Mouse (Mus musculus) lung, embryonic 14.5 days (tissue): ENCODE measurements at regions not wholly inside any gene's neighbourhood (a gene's known extent, or its start where the extent isn't known, plus 50 kb on each side); places are given as distances from the start of the nearest gene placed in this dataset.

Experiments
- ATAC-seq: fragments of 200-750 bp; cut with Nextera tagmentation; 2 replicates; pipeline ENCODE4 v1.8.0; 2017; ENCODE audit warnings: mild to moderate bottlenecking, moderate TSS enrichment, moderate library complexity; ENCODE audit not compliant: insufficient read depth
- DNase-seq: peaks from one replicate; pipeline ENCODE4 v3.0.0-alpha.2; 2015
- H3K27ac ChIP-seq: fragments of 300-500 bp; sonication (generic); 2 replicates; pipeline ENCODE4 v1.5.1; 2014; ENCODE audit warnings: low read depth, mild to moderate bottlenecking, moderate library complexity
- H3K27me3 ChIP-seq: fragments of 300-500 bp; sonication (generic); 2 replicates; pipeline ENCODE4 v1.6.1; 2014; ENCODE audit warnings: low read length, control low read depth; ENCODE audit not compliant: insufficient read depth
- H3K36me3 ChIP-seq: fragments of 300-500 bp; sonication (generic); 2 replicates; pipeline ENCODE4 v1.6.1; 2014; ENCODE audit warnings: control low read depth; ENCODE audit not compliant: insufficient read depth
- H3K4me1 ChIP-seq: fragments of 300-500 bp; sonication (generic); 2 replicates; pipeline ENCODE4 v1.6.1; 2014; ENCODE audit warnings: antibody characterized with exemption, control low read depth; ENCODE audit not compliant: insufficient read depth
- H3K4me2 ChIP-seq: fragments of 300-500 bp; sonication (generic); 2 replicates; pipeline ENCODE4 v1.6.1; 2014; ENCODE audit warnings: mild to moderate bottlenecking
- H3K4me3 ChIP-seq: fragments of 300-500 bp; sonication (generic); 2 replicates; pipeline ENCODE4 v1.5.1; 2014; ENCODE audit warnings: low read depth, low read length
- H3K9ac ChIP-seq: fragments of 300-500 bp; sonication (generic); 2 replicates; pipeline ENCODE4 v1.6.1; 2014
- H3K9me3 ChIP-seq: fragments of 300-500 bp; sonication (generic); 2 replicates; pipeline ENCODE4 v1.6.1; 2016; ENCODE audit warnings: low read depth, low read length, control low read depth
- CTCF ChIP-seq: IDR thresholded peaks from 2 replicates; pipeline ENCODE4 v1.5.1; 2016; ENCODE audit warnings: antibody characterized with exemption, low read depth
- WGBS: fragments of 180-500 bp; shearing (Covaris S2); extraction: QIAGEN DNeasy Blood & Tissue Kit; methylation state at CpG from one replicate; pipeline ENCODE4 v1.1.7; 2014; 5-methylcytosine and 5-hydroxymethylcytosine counted together

DNA sequence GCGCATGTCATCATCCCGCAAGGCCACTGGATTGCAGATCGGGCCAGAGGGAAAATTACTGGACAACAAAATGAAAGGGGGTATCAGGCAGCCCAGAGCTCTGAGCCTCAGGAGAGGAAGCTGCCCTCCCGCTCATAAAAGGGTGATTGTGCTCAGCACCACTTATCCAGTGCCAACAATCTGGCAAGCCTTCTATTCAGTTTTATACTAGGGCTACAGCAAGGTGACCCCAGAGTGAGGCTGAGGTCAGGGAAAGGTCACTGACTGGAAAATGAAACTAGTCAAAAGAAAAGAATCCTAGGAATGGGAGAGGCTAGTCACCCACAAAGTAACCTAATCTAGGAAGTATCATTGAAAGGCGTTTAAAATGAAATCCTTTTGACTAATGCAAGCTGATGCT lies 198.5 kb upstream of the Tmem161b start:
- no peak for DNase-seq
- WGBS = 70% methylated on average over 5 of the region's 5 CpGs

DNA sequence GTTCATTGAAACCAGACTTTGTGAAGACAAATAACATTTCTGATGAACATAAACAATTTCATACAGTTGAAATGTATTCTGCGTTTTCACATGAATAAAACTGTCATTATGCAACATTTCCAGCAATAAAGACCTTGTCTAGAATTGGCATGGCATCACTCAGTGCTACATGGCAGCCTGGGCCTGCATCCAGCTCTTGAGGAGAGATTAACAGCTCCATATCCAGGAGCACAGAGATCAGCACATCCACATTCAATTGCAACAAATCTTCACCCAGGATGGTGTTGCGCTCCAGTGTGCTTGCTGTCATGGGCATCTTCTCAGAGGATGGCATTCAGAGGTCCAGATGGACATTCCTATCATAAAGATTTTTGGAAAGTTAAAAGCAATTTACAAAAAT lies 196.7 kb upstream of the Tmem161b start:
- no peak overlapping the region for H3K9ac ChIP-seq
- no peak for TF ChIP-seq CTCF
- no peak overlapping the region for H3K4me2 ChIP-seq
- ATAC-seq = no peak
- 71% methylated on average over 2 of the region's 2 CpGs for WGBS
- H3K36me3 ChIP-seq = no peaks in the 10 kb centered on the region
- H3K4me1 ChIP-seq = no peaks in the 10 kb centered on the region
- no peaks in the 10 kb centered on the region for H3K27me3 ChIP-seq
- no peak overlapping the region for H3K4me3 ChIP-seq
- no peak overlapping the region for H3K27ac ChIP-seq
- DNase-seq = peak; percentile 4
- no peaks in the 10 kb centered on the region for H3K9me3 ChIP-seq

More for the DNA sequence above, 198.5 kb upstream of the Tmem161b start:
- Histone ChIP-seq H3K9me3 (no peaks in the 10 kb centered on the region), H3K4me1 (no peaks in the 10 kb centered on the region), H3K4me3 (no peak overlapping the region), H3K9ac (no peak overlapping the region), H3K27ac (no peak overlapping the region), H3K36me3 (no peaks in the 10 kb centered on the region), H3K27me3 (no peaks in the 10 kb centered on the region), H3K4me2 (no peak overlapping the region)
- no peak for TF ChIP-seq CTCF
- ATAC-seq = no peak

DNA sequence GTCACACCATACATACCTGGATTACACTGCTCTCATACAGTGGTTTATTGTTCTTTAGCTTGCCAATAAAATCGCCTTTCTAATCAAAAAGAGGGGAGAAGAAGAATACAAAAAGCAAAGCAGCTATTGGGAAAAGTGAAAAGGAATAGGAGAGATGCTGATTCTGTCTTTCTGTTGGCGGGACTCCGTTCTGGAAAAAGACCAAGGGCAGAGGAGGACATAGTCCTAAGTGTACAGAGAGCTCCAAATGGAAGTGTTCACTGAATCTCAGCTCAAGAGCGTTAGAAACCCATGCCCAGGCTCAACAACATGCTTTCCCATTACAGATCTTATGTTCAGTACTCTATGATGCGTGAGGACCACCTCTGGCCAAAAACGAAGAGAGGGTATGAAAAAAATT lies 174.4 kb upstream of the Tmem161b start:
- no peak overlapping the region for H3K4me3 ChIP-seq
- no peak for DNase-seq
- H3K27me3 ChIP-seq = no peaks in the 10 kb centered on the region
- no peak for ATAC-seq
- H3K9me3 ChIP-seq = no peaks in the 10 kb centered on the region
- no peaks in the 10 kb centered on the region for H3K4me1 ChIP-seq
- H3K27ac ChIP-seq = no peak overlapping the region
- H3K36me3 ChIP-seq = no peaks in the 10 kb centered on the region
- no peak overlapping the region for H3K4me2 ChIP-seq
- 80% methylated on average over 6 of the region's 6 CpGs for WGBS
- no peak for TF ChIP-seq CTCF
- no peak overlapping the region for H3K9ac ChIP-seq

GRCm38 (mm10) chr13:84052221-84052620 lies 169.9 kb upstream of the Tmem161b start:
- H3K9ac ChIP-seq = no peak overlapping the region
- H3K4me2 ChIP-seq = no peak overlapping the region
- H3K27ac ChIP-seq = no peak overlapping the region
- H3K27me3 ChIP-seq = no peaks in the 10 kb centered on the region
- no peaks in the 10 kb centered on the region for H3K9me3 ChIP-seq
- H3K36me3 ChIP-seq = no peaks in the 10 kb centered on the region
- WGBS = 59% methylated on average over 1 of the region's 1 CpGs
- no peaks in the 10 kb centered on the region for H3K4me1 ChIP-seq
- ATAC-seq (no peak), DNase-seq (no peak)
- no peak overlapping the region for H3K4me3 ChIP-seq
- no peak for TF ChIP-seq CTCF

GRCm38 (mm10) chr13:84054956-84055355 lies 167.1 kb upstream of the Tmem161b start:
- H3K27ac ChIP-seq = no peak overlapping the region
- TF ChIP-seq CTCF = no peak
- H3K27me3 ChIP-seq = no peaks in the 10 kb centered on the region
- no peaks in the 10 kb centered on the region for H3K4me1 ChIP-seq
- H3K9me3 ChIP-seq = no peaks in the 10 kb centered on the region
- DNase-seq = no peak
- no peak overlapping the region for H3K4me3 ChIP-seq
- no peak overlapping the region for H3K4me2 ChIP-seq
- no peak overlapping the region for H3K9ac ChIP-seq
- no peaks in the 10 kb centered on the region for H3K36me3 ChIP-seq
- no peak for ATAC-seq
- WGBS = 72% methylated on average over 7 of the region's 7 CpGs

- H3K4me2 ChIP-seq = no peak overlapping the region
- H3K27me3 ChIP-seq = no peaks in the 10 kb centered on the region
- H3K9me3 ChIP-seq = no peaks in the 10 kb centered on the region
- no peak overlapping the region for H3K9ac ChIP-seq
- H3K4me1 ChIP-seq = no peaks in the 10 kb centered on the region
- no peak overlapping the region for H3K4me3 ChIP-seq
- DNase-seq (no peak), ATAC-seq (no peak)
- H3K27ac ChIP-seq = no peak overlapping the region
- no peaks in the 10 kb centered on the region for H3K36me3 ChIP-seq
- no peak for TF ChIP-seq CTCF
These were observed 166.5 kb upstream of the Tmem161b start for GRCm38 (mm10) chr13:84055576-84055975.

DNA sequence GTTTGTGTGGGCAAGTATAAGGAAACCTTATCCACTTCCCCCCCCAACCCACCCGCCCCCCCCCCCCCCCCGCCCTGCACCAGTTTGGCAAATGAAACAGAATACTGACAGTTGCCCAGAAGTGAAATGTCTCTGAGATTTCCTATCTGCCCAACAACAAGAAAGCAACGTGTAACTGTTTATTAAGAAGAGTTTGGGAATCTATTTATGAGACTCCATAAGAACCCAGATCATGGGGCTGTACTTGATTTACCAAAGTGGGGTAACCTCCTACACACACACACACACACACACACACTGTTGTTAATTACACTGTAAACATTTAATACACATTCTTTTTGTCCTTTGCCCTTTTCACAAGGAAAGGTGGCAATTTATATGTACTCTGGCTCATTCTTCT lies 165.6 kb upstream of the Tmem161b start:
- no peaks in the 10 kb centered on the region for H3K9me3 ChIP-seq
- DNase-seq (no peak), ATAC-seq (no peak)
- no peaks in the 10 kb centered on the region for H3K4me1 ChIP-seq
- WGBS = 33% methylated on average over 1 of the region's 3 CpGs
- H3K4me3 ChIP-seq = no peak overlapping the region
- H3K27me3 ChIP-seq = no peaks in the 10 kb centered on the region
- H3K4me2 ChIP-seq = no peak overlapping the region
- no peak overlapping the region for H3K27ac ChIP-seq
- no peak overlapping the region for H3K9ac ChIP-seq
- H3K36me3 ChIP-seq = no peaks in the 10 kb centered on the region
- no peak for TF ChIP-seq CTCF

GRCm38 (mm10) chr13:84056998-84057397 lies 165.1 kb upstream of the Tmem161b start:
- Histone ChIP-seq H3K4me1 (no peaks in the 10 kb centered on the region), H3K27ac (no peak overlapping the region), H3K9ac (no peak overlapping the region), H3K9me3 (no peaks in the 10 kb centered on the region), H3K36me3 (no peaks in the 10 kb centered on the region), H3K27me3 (no peaks in the 10 kb centered on the region), H3K4me2 (no peak overlapping the region), H3K4me3 (no peak overlapping the region)
- TF ChIP-seq CTCF = no peak
- ATAC-seq = no peak
- no peak for DNase-seq
- WGBS = 68% methylated on average over 5 of the region's 5 CpGs
